Mouse (Mus musculus) CH12.LX (cell line): ENCODE data around the gene Bri3. TPM values are rescaled to one million over a fixed set of nuclear protein-coding genes. Genes with fewer than 3 reads are reported as not detected.

Source experiments
- DNase-seq: peaks from one replicate; pipeline ENCODE4 v3.0.0-alpha.2; 2013; ENCODE audit errors: extremely low read depth
- H3K27ac ChIP-seq: 2 replicates; pipeline ENCODE4 v1.5.1; 2012; ENCODE audit warnings: low read depth, mild to moderate bottlenecking, control low read depth, moderate library complexity; ENCODE audit not compliant: insufficient read depth
- H3K27me3 ChIP-seq: replicated peaks from 2 replicates; pipeline ENCODE3; 2012; ENCODE audit warnings: inconsistent platforms
- H3K36me3 ChIP-seq, 2 experiments: replicated peaks in 1 of 2; 2 replicates each; pipeline versions ENCODE3 to v1.6.1; 2012; ENCODE audit warnings: inconsistent platforms in 1 of 2, low read length in 1 of 2, mild to moderate bottlenecking in 1 of 2, mixed read lengths in 1 of 2, moderate library complexity in 1 of 2; ENCODE audit not compliant: control insufficient read depth in 1 of 2, insufficient read depth in 1 of 2
- H3K4me1 ChIP-seq, 2 experiments: 2 replicates each; pipeline ENCODE4 v1.6.1; 2012; ENCODE audit warnings: inconsistent platforms in 1 of 2, moderate library complexity in 1 of 2; ENCODE audit not compliant: insufficient read depth in 2 of 2, control insufficient read depth in 1 of 2
- H3K4me2 ChIP-seq: 2 replicates; pipeline ENCODE4 v1.6.1; 2012; ENCODE audit warnings: low read depth, mild to moderate bottlenecking, control low read depth; ENCODE audit not compliant: poor library complexity, insufficient read depth, severe bottlenecking
- H3K4me3 ChIP-seq, 3 experiments: fragments of 150-350 bp in 1 of 3; sonication (generic) in 1 of 3; replicated peaks in 1 of 3; 2 replicates each; pipeline versions ENCODE3 to v1.5.1; 2011 to 2012; ENCODE audit warnings: low read depth in 2 of 3, low read length in 2 of 3, mild to moderate bottlenecking in 2 of 3, moderate library complexity in 2 of 3, control low read depth in 1 of 3, improper control_type of control experiment in 1 of 3, inconsistent platforms in 1 of 3, mixed read lengths in 1 of 3; ENCODE audit not compliant: poor library complexity in 1 of 3
- H3K79me2 ChIP-seq: replicated peaks from 2 replicates; pipeline ENCODE4 v1.6.1; 2012; ENCODE audit warnings: mild to moderate bottlenecking, moderate library complexity; ENCODE audit not compliant: control insufficient read depth, poor library complexity, insufficient read depth, severe bottlenecking; ENCODE audit errors: extremely low read depth
- H3K9ac ChIP-seq: 2 replicates; pipeline ENCODE4 v1.6.1; 2012; ENCODE audit warnings: low read depth, mild to moderate bottlenecking, control low read depth, moderate library complexity; ENCODE audit not compliant: insufficient read depth
- H3K9me3 ChIP-seq: replicated peaks from 2 replicates; pipeline ENCODE3; 2012; ENCODE audit warnings: low read length, inconsistent platforms, mixed read lengths
- CHD1 ChIP-seq: IDR thresholded peaks from 2 replicates; pipeline ENCODE4 v1.6.1; 2012; ENCODE audit warnings: low read depth, low read length, improper control_type of control experiment, inconsistent platforms
- CHD2 ChIP-seq: IDR thresholded peaks from 2 replicates; pipeline ENCODE4 v1.6.1; 2011; ENCODE audit warnings: low read length, improper control_type of control experiment
- EP300 ChIP-seq: IDR thresholded peaks from 2 replicates; pipeline ENCODE4 v1.6.1; 2011; ENCODE audit warnings: low read length, improper control_type of control experiment
- GABPA ChIP-seq: IDR thresholded peaks from 2 replicates; pipeline ENCODE4 v1.6.1; 2012; ENCODE audit warnings: low read depth, low read length, improper control_type of control experiment, inconsistent platforms; ENCODE audit not compliant: insufficient replicate concordance
- HCFC1 ChIP-seq: IDR thresholded peaks from 2 replicates; pipeline ENCODE4 v1.6.1; 2012; ENCODE audit warnings: low read depth, mild to moderate bottlenecking, inconsistent platforms, low read length, improper control_type of control experiment
- JUN ChIP-seq: IDR thresholded peaks from 2 replicates; pipeline ENCODE4 v1.6.1; 2011; ENCODE audit warnings: low read depth, mild to moderate bottlenecking, low read length, improper control_type of control experiment, moderate library complexity; ENCODE audit not compliant: insufficient read depth
- JUND ChIP-seq: conservative IDR thresholded peaks from 2 replicates; pipeline ENCODE4 v1.6.1; 2011; ENCODE audit warnings: low read depth, low read length, improper control_type of control experiment
- MAZ ChIP-seq: IDR thresholded peaks from 2 replicates; pipeline ENCODE4 v1.6.1; 2012; ENCODE audit warnings: low read depth, mild to moderate bottlenecking, inconsistent platforms, low read length, improper control_type of control experiment, moderate library complexity
- MXI1 ChIP-seq: IDR thresholded peaks from 2 replicates; pipeline ENCODE4 v1.6.1; 2011; ENCODE audit warnings: mild to moderate bottlenecking, low read depth, low read length, improper control_type of control experiment
- MYC ChIP-seq: IDR thresholded peaks from 2 replicates; pipeline ENCODE4 v1.6.1; 2011; ENCODE audit warnings: low read depth, mild to moderate bottlenecking, improper control_type of control experiment, low read length
- POLR2AphosphoS2 ChIP-seq: IDR thresholded peaks from 2 replicates; pipeline ENCODE4 v1.6.1; 2011; ENCODE audit warnings: low read depth, low read length, improper control_type of control experiment
- RCOR1 ChIP-seq: conservative IDR thresholded peaks from 2 replicates; pipeline ENCODE4 v1.6.1; 2012; ENCODE audit warnings: low read depth, mild to moderate bottlenecking, inconsistent platforms, low read length, improper control_type of control experiment
- SIN3A ChIP-seq: IDR thresholded peaks from 2 replicates; pipeline ENCODE4 v1.6.1; 2012; ENCODE audit warnings: low read length, improper control_type of control experiment, inconsistent platforms
- USF2 ChIP-seq: conservative IDR thresholded peaks from 2 replicates; pipeline ENCODE4 v1.6.1; 2011; ENCODE audit warnings: low read depth, low read length, improper control_type of control experiment
- ZMIZ1 ChIP-seq: IDR thresholded peaks from 2 replicates; pipeline ENCODE4 v1.6.1; 2012; ENCODE audit warnings: low read depth, mild to moderate bottlenecking, inconsistent platforms, low read length, improper control_type of control experiment
- ZNF384 ChIP-seq: IDR thresholded peaks from 2 replicates; pipeline ENCODE4 v1.6.1; 2012; ENCODE audit warnings: low read depth, low read length, improper control_type of control experiment, inconsistent platforms
- dilution Hi-C: fragments of 300-500 bp; cut with MboI; formaldehyde crosslinking; loops from 2 replicates; pipeline ENCODE4 v1.14.3; 2020; ENCODE audit warnings: low sequenced_read_pairs; ENCODE audit not compliant: extremely low pct_unique_long_range_greater_than_20kb, extremely low pct_ligation_motif_present
- in situ Hi-C: fragments of 300-500 bp; cut with MboI; formaldehyde crosslinking; loops from 3 replicates; pipeline ENCODE4 v1.14.3; 2019; ENCODE audit warnings: low sequenced_read_pairs, low pct_ligation_motif_present, low pct_unique_long_range_greater_than_20kb, mixed read lengths
- polyA plus RNA-seq: library from polyadenylated mRNA; unstranded; fragments of >175 nt; gene quantifications from 2 replicates; pipeline ENCODE4 v1.2.1, GENCODE M21; 2012; ENCODE audit warnings: low read depth; ENCODE audit not compliant: insufficient read length
- total RNA-seq, 2 experiments: library from RNA; depleted of rRNA; stranded (reverse); fragments of 300-350 nt in 1 of 2; fragments of >200 nt in 1 of 2; gene quantifications; 2 replicates each; pipeline ENCODE4 v1.2.3; 2012 to 2014

Gene Bri3
- total and polyA plus RNA-seq, 3 experiments: 9.3 to 41.7 (median 20.3) TPM

- Histone ChIP-seq H3K9ac (no peak overlapping the region), H3K9me3 (no peaks in the 10 kb centered on the region), H3K4me1 (peaks cover 3 to 38% of the 10 kb centered on the region in 2 experiments; a peak in 3 of 4 replicates), H3K4me3 (no peak overlapping the region), H3K27me3 (no peaks in the 10 kb centered on the region), H3K27ac (no peak overlapping the region), H3K79me2 (no peaks in the 10 kb centered on the region), H3K4me2 (no peak overlapping the region), H3K36me3 (peaks cover 8 to 88% of the 10 kb centered on the region in 2 experiments)
- DNase-seq: no peak
- dilution Hi-C loops (no loop called here), in situ Hi-C loops (no loop called here)
- TF ChIP-seq MAZ: no peak
- TF ChIP-seq MXI1: no peak
- no peak for TF ChIP-seq HCFC1
- no peak for TF ChIP-seq RCOR1
- TF ChIP-seq USF2: no peak
- TF ChIP-seq SIN3A: no peak
Measured at GRCm38 (mm10) chr5:144263082-144263481, 18.8 kb downstream of the Bri3 start.

GRCm38 (mm10) chr5:144263496-144263895 is 19.3 kb downstream of the Bri3 start:
- H3K27me3 ChIP-seq: no peaks in the 10 kb centered on the region
- no peak overlapping the region for H3K4me3 ChIP-seq
- no peak overlapping the region for H3K27ac ChIP-seq
- no peaks in the 10 kb centered on the region for H3K79me2 ChIP-seq
- H3K4me2 ChIP-seq: no peak overlapping the region
- H3K4me1 ChIP-seq: peaks cover 3 to 34% of the 10 kb centered on the region in 2 experiments; a peak in 3 of 4 replicates
- dilution Hi-C loops: no loop called here
- in situ Hi-C loops: no loop called here
- H3K9me3 ChIP-seq: no peaks in the 10 kb centered on the region
- H3K36me3 ChIP-seq: peaks cover 8 to 88% of the 10 kb centered on the region in 2 experiments
- DNase-seq: no peak
- TF ChIP-seq EP300: no peak
- no peak for TF ChIP-seq ZMIZ1
- no peak for TF ChIP-seq CHD2
- no peak for TF ChIP-seq CHD1
- no peak for TF ChIP-seq JUN
- no peak for TF ChIP-seq POLR2AphosphoS2
- TF ChIP-seq MYC: no peak
- TF ChIP-seq JUND: no peak
- TF ChIP-seq ZNF384: no peak
- no peak for TF ChIP-seq GABPA
- no peak overlapping the region for H3K9ac ChIP-seq
